Mouse (Mus musculus): ENCODE measurements around the gene Eif2ak3.
"Not testable (repeated sequence)": the region's sequence is repeated elsewhere in the genome, so short reads cannot be mapped to it uniquely, and the experiment has no call there.

The Eif2ak3 gene

DNA sequence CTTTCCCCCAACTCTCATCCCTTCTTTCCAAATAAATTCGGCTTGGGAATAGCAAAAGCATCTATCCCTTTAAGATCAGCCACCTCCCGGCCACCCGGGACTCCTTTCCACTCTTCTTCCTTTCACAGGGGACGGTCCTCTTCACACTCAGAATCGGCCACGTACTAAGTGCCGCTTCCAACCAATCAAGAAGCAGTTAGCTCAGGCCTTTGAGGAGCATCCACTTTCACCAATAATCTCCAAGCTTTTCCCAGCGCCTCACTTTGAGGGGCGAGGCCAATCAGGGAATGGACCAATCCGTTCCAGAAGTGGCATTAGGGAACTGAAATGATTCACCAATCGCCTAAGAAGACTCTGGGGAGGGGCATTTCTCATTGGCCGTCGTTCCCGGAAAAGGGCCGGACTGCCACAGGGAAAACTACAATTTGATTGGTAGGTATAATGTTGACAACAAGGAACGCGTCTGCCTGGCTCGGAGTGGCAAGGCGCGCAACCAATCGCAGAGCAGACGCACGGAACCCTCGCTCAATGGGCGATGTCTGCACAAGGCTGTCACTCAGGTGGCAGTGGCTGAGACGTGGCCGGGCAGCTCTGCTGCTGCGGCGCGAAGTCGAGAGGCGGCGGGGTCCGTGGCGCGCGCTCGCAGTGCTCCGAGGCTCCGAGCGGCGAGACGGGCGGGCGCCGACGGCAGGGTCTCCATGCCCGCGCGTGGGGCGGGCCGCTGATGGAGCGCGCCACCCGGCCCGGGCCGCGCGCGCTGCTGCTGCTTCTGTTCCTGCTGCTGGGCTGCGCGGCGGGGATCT, at the start of gene Eif2ak3:
Eif2ak3 (plus strand) TSS at position 514 of the 803 bp plus-strand sequence.
- DNase-seq, result peak; percentile 99

DNA sequence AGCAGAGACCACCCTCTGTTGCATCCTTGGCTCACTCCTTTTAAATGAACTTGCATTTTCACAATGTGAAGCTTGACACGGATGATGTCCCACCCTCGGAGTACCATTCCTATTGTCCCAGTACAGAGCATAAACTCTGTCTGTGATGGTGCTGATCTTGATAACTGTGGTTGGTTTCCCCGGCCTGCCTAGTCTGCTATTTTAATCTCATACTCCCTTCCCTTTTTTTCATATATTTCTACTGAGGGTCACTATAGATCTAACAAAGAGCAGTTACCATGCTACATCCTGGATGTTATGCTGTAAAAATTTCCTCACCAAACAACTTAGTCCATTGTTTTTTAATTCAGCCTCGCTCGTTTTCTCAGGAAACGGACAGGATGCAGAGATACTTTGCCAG, 47.4 kb upstream of the Eif2ak3 start:
- no peak for DNase-seq

DNA sequence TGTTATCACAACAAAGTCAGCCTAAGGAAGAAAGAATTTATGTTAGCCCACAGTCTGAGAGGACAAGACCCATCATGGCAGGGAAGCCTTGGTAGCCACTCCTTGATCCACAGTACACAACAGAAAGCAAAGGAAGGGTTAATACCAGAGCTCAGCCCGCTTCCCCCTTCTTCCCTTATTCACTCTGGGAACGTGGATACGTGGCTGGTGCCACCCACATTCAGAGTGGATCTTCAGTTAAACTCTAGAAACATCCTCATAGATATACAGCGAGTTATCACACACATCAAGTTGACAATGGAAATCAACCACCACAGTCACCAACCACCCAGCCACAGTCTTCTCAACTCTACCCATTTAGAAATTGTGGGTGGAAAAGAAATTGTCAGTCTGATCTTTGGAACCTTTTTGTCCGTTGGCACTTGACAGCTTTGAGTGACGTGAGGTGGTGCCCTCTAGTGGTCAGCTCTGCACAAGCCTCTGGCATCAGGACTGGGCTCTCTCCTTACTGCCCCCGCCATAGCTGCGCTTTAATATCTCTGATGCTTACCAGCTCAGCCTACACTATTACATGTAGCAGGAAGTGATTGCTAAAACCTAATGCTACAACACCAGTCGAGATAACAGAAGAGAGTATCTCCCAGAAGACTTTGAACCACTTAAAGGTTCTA, 46.6 kb upstream of the Eif2ak3 start:
- DNase-seq, result no peak

DNA sequence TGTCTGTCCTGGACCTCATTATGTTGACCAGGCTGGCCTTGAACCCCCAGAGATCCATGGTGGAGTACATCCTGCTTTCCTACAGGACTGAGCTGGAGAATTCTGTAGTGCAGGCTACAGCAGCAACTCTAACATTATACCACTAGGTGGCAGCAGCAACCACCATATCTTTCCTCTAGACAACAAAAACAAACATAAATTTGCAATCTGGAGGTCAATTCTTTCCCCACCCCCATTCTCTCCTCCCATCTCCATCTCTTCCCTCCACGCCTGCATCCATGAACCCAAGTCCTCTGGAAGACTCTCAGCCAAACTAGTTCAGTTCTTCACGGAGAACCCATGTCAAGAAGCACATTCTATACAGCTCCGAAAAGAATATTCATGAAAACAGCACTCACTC, 39.7 kb upstream of the Eif2ak3 start:
- peak; percentile 9 for DNase-seq

DNA sequence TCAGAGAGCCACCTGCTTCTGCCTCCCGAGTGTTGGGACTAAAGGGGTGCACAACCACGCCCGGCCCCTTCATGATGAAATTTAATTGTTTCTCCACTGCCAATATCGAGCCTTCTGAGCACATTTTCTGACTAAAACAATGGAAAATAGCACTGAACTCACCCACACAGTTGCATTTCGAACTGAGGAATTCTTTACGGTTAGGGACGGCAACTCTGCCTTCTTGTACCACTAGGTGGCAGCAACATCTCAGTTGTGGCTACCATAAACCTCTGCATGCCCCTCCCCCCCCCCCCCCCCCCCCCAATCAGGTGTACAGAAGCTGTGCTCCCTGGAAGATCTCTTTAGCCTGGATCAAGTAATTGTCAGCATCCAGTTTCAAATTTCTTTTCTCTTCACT, 39.0 kb upstream of the Eif2ak3 start:
- peak; percentile 43 for DNase-seq

DNA sequence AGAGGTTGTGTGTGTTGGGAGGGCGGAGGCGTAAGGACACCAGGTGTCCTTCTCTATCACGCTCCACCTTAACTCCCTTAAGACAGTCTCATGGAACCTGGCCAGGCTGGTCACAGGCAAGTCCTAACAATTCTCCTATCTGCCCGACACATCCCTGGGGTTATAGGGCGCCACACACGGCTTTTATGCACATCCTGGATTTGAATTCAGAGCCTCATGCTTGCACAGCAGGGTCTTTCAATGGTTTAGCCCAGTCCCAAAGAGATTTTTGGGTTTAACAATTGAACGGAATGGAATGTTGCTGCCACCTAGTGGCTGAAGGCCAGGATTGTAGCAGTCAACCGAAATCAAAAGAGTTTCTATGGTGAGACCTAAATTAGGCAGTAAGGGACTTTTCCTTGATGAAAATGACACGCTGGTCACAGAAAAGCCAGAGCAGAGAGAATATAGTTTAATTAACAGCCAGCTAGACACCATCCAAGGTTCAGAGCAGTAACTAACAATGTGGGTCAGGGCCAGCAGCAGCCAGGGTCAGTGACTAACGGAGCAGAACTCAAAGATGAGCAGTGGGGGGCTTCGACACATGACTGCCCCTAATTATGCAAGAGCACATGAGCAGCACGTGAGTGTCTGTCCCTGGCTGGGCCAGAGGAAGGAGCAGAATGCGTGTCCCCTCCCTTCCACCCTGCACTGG, 38.3 kb upstream of the Eif2ak3 start:
- DNase-seq, result peak; percentile 55

DNA sequence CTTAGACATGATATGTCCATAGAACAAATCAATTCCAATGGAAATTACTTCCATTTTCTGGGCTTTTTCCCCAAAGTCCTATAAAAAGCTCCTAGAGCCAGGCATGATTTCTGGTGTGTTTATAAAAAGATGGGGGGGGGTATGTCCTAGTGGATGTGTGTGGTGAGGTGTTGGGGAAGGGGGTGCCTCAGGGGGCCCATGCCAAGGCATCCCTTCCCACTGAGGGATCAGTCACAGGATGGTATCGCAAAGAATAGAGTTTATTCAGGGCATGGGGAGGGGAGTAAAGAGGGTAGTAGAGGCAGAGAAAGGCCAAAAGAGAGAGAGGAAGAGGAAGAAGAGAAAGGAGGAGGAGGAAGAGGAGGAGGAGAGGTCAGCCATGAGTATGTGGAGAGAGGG, 37.8 kb upstream of the Eif2ak3 start:
- DNase-seq, result no peak

DNA sequence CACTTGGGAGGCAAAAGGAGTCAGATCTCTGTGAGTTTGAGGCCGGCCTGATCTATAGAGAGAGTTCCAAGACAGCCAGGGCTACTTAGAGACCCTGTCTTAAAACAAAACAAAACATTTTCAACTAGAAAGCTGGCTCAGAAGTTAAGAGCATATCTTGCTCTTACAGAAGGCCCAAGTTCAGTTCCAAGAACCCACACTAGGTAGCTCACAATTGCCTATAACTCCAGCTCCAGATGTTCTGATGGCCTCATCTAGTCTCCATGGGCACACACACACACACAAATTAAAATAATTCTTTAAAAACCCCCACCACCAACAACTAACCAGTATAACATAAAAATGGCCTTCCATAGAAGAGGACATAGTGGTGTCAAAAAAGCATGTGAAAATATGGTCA, 33.8 kb upstream of the Eif2ak3 start:
- DNase-seq, result no peak

DNA sequence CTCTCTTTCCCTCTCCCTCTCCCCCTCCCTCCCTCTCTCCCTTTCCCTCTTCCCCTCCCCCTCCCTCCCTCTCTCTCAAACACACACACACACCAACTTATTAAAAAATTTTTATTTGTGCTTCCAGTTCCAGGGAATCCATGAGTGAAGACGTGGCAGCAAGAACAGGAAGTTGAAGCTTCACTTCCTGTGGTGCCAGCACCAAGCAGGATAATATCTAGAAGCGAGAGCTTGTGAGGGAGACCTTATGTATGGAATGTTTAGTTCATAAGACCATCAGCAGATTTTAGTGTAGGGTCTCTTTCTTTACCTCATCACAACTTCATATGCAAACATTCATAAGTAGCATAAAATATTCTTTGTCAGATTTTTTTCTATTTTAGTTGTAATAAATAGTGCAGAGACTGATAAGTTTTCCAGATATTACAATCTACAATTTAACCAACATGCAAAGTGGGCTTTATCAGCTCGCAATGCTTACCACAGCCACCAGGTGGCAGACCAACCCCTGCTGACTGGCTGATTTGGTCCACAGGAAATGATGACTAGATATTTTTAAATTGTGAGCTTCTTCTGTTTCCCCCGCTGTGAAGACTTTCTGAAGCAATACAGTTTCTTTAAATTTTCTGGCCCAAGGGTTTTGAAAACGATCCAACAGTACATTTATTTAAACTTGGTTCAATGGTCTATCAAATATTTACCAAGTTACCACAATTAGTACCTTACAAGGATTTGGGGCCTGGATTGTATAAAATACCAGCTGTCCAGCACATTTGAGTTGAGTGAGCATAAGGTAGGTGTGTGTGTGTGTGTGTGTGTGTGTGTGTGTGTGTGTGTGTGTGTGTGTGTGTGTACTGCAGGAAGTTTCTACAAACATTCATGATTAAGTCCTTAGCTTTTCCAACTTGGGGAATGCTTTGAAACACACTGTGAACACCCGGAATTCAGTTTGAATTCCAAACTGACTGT, 32.5 kb upstream of the Eif2ak3 start:
- peak; percentile 77 for DNase-seq

DNA sequence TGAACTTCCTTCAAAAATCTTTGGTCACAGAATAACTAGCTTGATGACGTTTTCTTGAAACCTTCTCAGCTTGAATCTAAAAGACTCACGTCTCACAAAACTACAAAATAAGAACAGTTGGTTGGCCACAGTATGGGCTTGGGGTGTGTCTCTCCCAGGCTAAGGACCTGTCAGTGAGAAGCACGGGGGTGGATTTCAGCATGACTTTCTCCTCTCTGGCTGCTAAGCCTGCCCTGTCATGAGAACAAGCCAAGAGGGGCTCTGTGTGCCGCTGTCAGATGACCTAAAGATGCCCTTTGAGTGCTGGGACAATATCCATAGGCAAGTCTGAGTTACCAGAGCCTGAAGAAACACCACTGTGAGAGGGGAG, 31.8 kb upstream of the Eif2ak3 start:
- no peak for DNase-seq

DNA sequence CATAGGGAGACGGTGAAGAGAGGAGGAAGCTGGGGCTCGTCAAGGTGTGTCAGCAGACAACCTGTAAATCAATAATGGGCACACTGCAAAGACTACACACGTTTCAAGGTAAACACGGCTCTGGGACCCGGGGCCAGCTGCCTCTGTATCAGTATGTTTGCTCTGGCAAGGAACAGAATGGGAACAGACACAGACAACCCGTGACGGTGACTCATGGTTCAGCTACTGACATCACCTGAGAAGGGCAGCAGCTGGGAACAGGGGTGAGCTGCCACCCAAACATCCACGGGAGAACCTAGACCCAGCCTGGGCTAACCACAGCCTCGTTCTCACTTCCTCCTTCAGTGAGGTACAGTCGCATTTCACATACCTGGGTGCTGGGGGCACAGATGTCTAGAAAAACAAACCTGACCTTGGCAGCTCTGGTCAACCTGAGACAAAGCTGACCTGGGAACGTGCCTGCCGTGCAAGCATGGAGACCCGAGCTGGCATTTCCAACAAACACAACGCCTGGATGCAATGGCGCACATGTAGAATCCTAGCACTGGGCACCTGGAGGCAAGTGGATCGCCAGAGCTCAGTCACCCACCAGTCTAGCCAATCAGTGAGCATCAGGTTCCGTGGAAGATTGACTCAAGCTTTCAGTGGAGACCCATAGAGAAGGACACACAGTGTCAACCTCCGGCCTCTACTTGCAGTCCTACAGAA, 30.2 kb upstream of the Eif2ak3 start:
- no peak for DNase-seq

DNA sequence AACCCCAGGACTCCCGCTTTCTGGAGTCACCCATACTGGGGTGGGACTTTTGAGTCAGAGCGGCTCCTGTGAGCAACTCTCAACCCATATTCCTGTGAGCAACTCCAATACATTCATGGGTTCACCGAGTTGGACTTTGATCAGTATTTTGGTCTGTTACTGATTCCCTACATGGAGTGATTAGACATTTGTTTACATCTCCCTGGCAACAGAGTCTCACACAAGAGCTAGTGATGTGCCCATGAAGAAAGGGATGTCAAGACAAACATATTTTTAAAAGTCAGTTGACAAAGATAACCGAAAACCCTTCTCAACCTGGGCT, 29.7 kb upstream of the Eif2ak3 start:
- DNase-seq, result no peak

DNA sequence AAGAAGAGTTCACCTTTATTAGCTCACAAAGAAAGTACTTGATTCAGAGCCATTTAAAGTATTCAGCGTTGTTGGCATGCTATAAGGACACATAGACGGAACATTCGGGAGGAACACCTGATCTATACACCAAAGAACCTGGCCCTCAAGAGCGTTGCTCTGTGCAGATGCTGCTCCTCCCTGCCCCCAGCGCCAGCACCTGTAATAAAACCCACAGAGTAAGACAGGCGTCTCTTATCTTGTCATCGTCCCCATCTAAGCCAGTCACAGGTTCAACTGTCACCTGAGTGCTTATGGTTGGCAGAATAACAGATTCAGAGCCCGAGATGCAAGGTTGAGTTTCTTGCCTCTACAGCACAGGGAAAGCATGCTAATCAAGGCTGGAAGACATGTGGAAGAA, 28.8 kb upstream of the Eif2ak3 start:
- no peak for DNase-seq

DNA sequence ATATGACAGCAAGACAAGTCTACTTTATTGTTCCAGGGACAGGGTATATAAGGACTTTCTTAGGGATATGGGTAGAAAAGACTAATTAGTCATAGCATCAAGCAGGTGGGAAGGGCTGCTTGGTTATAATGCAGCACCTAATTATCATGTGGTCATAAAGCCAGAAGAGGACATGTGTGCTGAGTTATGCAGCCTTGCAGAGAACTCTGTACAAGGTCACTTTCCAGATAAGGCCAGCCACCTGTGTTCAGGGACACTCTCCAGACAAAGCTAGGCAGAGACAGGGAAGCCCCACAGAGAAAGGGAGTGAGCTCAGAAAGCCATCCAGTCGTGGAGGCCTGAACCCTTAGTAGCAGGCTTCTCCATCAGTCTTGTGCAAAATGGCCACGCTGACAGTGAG, 22.7 kb upstream of the Eif2ak3 start:
- DNase-seq, result no peak

DNA sequence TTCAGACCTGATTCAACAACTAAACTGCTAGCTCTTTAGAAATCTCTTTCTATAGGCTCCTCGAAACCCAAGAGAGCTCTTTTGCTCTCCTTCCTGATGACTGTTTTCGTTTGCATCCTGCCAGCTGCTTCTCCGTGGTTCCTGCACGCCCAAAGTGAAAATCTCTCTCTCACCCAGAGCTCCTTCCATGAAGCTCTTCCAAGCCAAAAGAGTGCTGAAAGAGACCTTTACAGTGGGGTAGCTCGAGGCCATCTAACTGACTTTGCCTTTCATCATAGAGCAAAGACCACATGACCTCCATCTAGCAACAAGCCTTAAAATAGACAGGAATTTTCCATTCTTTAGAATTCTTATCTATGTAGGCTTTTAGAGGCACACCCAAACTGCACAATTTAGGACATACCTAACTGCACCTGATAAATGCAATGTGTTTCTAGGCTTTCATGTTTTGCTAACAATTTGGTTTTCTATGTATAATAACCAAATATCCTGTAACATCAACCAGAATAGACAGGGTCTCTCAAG, 21.9 kb upstream of the Eif2ak3 start:
- DNase-seq, result no peak

DNA sequence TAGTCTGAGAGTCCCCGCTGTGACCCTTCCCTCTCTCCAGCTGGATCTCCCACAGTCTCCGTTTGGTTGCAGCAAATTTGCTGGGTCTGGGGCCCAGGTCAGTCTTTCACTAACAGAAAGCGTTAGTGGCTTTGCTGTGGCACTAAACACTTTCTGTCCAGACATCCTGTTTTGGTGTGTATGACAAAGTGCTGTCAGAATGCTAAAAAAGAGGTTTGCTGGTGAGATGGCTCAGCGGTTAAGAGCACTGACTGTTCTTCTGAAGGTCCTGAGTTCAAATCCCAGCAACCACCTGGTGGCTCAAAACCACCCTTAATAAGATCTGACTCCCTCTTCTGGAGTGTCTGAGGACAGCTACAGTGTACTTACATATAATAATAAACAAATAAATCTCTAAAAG, 21.0 kb upstream of the Eif2ak3 start:
- not testable (repeated sequence) for DNase-seq

DNA sequence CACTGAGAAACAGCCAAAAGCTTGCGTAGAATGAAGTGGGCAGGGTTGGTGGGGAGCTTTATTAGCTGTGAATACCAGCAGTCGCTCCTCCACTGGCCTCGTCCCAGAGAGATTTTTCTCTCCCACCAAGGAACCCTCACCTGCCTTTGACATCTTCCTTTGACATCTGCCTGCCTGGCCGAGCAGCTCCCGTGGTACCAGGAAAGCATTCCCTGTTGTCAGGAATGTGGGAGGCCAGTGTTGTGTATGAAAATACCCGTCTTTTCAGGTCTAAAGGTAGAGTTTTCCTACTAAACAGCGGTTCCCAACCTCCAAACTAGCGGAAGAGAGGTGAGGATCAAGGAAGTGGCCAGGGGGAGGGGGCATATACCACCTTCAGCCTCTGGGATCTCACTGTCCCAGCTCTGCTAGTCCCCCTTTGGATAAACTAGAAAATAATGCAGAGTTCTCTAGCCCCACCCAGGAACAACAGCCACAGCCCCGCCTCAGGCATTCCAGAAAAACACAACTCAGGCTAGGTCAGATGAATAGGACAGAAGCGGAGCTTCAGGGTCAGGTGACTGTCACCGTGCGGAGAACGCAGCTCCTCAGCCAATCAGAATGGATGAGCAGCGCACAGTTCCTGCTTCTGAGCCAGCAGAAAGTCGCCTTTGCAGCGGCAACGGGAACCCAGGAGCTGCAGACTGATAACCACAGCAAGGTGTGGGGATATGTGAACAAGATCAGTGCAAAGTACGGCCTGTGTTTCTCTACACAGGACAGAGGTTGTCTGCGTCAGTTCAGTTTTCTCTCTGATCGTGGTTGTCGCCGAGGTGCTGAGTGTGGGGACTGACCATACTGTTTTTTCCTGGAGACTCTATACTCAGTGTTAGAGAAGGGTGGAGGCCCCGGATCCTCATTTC, 20.0 kb upstream of the Eif2ak3 start:
- DNase-seq, result peak; percentile 77

DNA sequence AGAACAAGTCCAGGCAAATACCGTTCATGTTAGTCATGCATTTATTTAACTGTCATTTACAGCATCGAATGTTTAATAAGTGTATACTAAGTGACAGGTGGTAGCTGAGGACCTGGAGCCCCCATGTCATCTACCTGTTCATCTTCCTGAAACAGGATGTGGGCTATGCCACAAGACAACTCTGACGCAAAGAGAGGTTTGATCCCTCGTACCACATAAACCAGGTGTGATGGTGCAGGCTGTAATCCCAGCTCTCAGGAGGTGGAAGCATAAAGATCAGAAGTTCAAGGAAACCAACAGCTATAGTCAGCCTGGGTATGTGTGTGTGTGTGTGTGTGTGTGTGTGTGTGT, 19.4 kb upstream of the Eif2ak3 start:
- DNase-seq, result no peak

DNA sequence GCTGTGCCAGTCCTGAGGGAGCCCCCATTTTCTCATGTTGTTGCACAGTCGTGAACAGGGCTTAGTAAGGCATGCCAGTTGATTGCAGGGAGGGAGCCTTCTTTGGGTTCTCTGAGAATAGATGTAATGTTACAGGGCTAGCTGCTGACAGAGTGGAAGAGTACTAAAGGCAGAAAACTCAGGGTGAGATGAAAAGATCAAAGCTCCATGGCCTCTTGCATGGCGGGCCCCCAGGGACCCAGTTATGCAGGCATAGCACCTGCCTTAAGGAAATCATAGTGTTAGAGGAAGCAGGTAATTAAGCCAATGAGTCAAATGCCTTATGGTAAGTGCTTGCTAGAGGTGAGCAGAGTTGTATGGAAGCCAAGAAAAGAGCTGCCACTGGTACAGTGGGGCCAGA, 14.9 kb upstream of the Eif2ak3 start:
- no peak for DNase-seq

DNA sequence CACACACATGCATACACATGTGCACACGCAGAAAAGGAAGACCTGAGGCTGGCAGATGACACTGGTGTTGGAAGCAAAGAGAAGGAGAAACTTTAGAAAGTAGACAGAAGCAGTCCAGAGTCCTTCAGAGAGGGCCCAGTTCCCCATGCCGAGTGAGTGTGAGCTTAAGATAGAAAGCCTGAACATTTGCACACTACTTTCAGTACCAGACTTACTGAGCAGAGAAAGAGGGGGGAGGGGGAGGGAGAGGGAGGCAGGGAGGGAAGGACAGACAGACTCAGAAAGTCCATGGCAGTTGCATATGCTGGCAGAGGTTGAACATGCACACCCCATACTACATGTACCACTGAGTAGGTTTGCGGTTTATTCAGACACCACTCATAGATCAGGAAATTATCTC, 13.8 kb upstream of the Eif2ak3 start:
- DNase-seq, result no peak

DNA sequence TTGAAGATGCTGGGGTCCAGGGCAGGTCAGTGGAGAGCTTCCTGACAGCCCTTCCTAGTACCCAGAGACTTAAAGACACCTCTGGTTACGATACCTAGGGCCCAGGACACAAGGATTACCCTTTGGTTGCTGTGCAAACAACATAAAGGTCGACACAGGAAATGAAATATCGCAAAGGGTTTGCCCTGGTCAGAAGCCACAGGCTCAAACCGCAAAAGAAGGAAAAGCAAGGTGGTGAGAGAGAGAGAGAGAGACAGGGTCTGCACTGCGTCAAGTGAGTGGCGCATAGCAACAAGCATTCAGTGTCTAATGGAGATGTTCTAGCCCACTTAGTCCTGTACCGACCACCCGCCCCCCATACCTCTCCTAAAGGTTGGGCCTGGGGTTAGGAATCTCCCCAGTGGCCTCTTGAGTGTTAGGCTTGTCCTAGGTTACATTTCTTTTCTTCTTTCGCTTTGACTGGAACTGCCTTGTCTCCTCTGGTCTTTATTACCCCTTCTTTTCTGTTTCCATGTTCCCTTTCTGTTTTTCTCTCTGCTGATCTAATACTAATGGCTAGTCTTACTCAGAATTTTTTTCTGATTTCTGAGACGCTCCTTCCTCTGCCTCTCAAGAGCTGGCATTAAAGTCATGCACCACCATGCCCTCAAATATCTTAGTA, 13.0 kb upstream of the Eif2ak3 start:
- DNase-seq, result no peak

Measured in right cerebral cortex, postnatal 25 days (tissue).